Mouse (Mus musculus) retina, adult 2 months (tissue): ENCODE data around the gene Wdfy1.

Experiments
- DNase-seq: peaks from one replicate; pipeline ENCODE4 v3.0.0-alpha.2; 2012; ENCODE audit warnings: low read depth, low spot score

Wdfy1 gene

GRCm38 (mm10) chr1:79775927-79776458 lies at the start of gene Wdfy1, which contains the start of gene Mrpl44:
Gene Wdfy1, minus strand, starts transcription at chr1:79776143.
Gene Mrpl44, plus strand, starts transcription at chr1:79776018.
- DNase-seq, result peak; percentile 93

GRCm38 (mm10) chr1:79823951-79824633 lies 48.1 kb upstream of the Wdfy1 start:
- no peak for DNase-seq

GRCm38 (mm10) chr1:79822806-79823525 lies 47.0 kb upstream of the Wdfy1 start:
- no peak for DNase-seq

GRCm38 (mm10) chr1:79819296-79819879 lies 43.4 kb upstream of the Wdfy1 start:
- DNase-seq, result no peak

GRCm38 (mm10) chr1:79815446-79815845 lies 39.5 kb upstream of the Wdfy1 start:
- DNase-seq, result no peak

- no peak for DNase-seq
Observed at GRCm38 (mm10) chr1:79809447-79809846, 33.5 kb upstream of the Wdfy1 start.

- DNase-seq, result no peak
Observed at GRCm38 (mm10) chr1:79806865-79807264, 30.9 kb upstream of the Wdfy1 start.

- DNase-seq, result no peak
Observed at GRCm38 (mm10) chr1:79803614-79804013, 27.7 kb upstream of the Wdfy1 start.

GRCm38 (mm10) chr1:79802858-79803427 lies 27.0 kb upstream of the Wdfy1 start:
- DNase-seq, result no peak

- no peak for DNase-seq
Observed at GRCm38 (mm10) chr1:79797084-79797483, 21.1 kb upstream of the Wdfy1 start.

GRCm38 (mm10) chr1:79786267-79786927 lies 10.5 kb upstream of the Wdfy1 start:
- DNase-seq, result no peak

- DNase-seq, result no peak
Observed at GRCm38 (mm10) chr1:79782433-79782832, 6.5 kb upstream of the Wdfy1 start.

- DNase-seq, result no peak
Observed at GRCm38 (mm10) chr1:79778011-79778410, 2.1 kb upstream of the Wdfy1 start.

- no peak for DNase-seq
Observed at GRCm38 (mm10) chr1:79774164-79774780, 1.7 kb downstream of the Wdfy1 start.

- no peak for DNase-seq
Observed at GRCm38 (mm10) chr1:79768231-79768630, 7.7 kb downstream of the Wdfy1 start.

GRCm38 (mm10) chr1:79764483-79764882 lies 11.5 kb downstream of the Wdfy1 start:
- DNase-seq, result no peak

GRCm38 (mm10) chr1:79764031-79764430 lies 11.9 kb downstream of the Wdfy1 start:
- no peak for DNase-seq

GRCm38 (mm10) chr1:79762282-79763250 lies 13.4 kb downstream of the Wdfy1 start:
- no peak for DNase-seq

- DNase-seq, result no peak
Observed at GRCm38 (mm10) chr1:79761917-79762271, 14.0 kb downstream of the Wdfy1 start.
